Mouse (Mus musculus) ES-Bruce4 (cell line): ENCODE results near the gene Lrrc10b. TPM values are rescaled to one million over a fixed set of nuclear protein-coding genes. Genes with fewer than 3 reads are reported as not detected.
A peak's percentile ranks its signal among the peaks of the same experiment; 100 is the strongest.

Experiments
- H3K27ac ChIP-seq: 2 replicates; pipeline ENCODE4 v1.5.1; 2012; ENCODE audit warnings: low read length, inconsistent platforms; ENCODE audit not compliant: insufficient read depth
- H3K27me3 ChIP-seq: 2 replicates; pipeline ENCODE4 v1.6.1; 2012; ENCODE audit warnings: mild to moderate bottlenecking, low read length, inconsistent platforms; ENCODE audit not compliant: control insufficient read depth, poor library complexity, insufficient read depth, severe bottlenecking
- H3K36me3 ChIP-seq: 2 replicates; pipeline ENCODE4 v1.6.1; 2012; ENCODE audit warnings: inconsistent platforms, mild to moderate bottlenecking, low read length, moderate library complexity; ENCODE audit not compliant: control insufficient read depth, poor library complexity, insufficient read depth, severe bottlenecking
- H3K4me1 ChIP-seq: one replicate; pipeline ENCODE4 v1.8.1; 2011; ENCODE audit warnings: low read length; ENCODE audit not compliant: control insufficient read depth, insufficient read depth
- H3K4me3 ChIP-seq: 2 replicates; pipeline ENCODE4 v1.5.1; 2011; ENCODE audit warnings: low read depth, mild to moderate bottlenecking, low read length
- H3K9ac ChIP-seq: 2 replicates; pipeline ENCODE4 v1.6.1; 2012; ENCODE audit warnings: low read depth, mild to moderate bottlenecking, inconsistent platforms; ENCODE audit not compliant: poor library complexity, severe bottlenecking
- H3K9me3 ChIP-seq: replicated peaks from 2 replicates; pipeline ENCODE4 v1.6.1; 2012; ENCODE audit warnings: mild to moderate bottlenecking, low read length, inconsistent platforms; ENCODE audit not compliant: control insufficient read depth, poor library complexity, insufficient read depth, severe bottlenecking
- CTCF ChIP-seq: IDR thresholded peaks from one replicate; pipeline ENCODE4 v1.8.1; 2011; ENCODE audit warnings: low read depth, low read length
- EP300 ChIP-seq: IDR thresholded peaks from 2 replicates; pipeline ENCODE4 v1.6.1; 2011; ENCODE audit warnings: low read depth, low read length; ENCODE audit not compliant: insufficient read depth
- POLR2A ChIP-seq: IDR thresholded peaks from one replicate; pipeline ENCODE4 v1.8.1; 2011; ENCODE audit warnings: low read length; ENCODE audit not compliant: insufficient read depth
- polyA plus RNA-seq: library from polyadenylated mRNA; stranded (reverse); fragments of >200 nt; gene quantifications from 2 replicates; pipeline ENCODE4 v1.2.4, GENCODE M21; 2011; ENCODE audit warnings: low read depth; ENCODE audit not compliant: missing spikeins, insufficient read depth, insufficient read length

Gene Lrrc10b
- not detected in 2 replicates for polyA plus RNA-seq

GRCm38 (mm10) chr19:10456752-10457483 lies at the start of gene Lrrc10b:
Lrrc10b (minus strand) TSS chr19:10457473.
- H3K4me3 ChIP-seq, result peak within 1 kb of the TSS; percentile 52
- H3K27me3 ChIP-seq, result peaks cover 6% of the 10 kb centered on the region
- H3K9me3 ChIP-seq, result no peaks in the 10 kb centered on the region
- H3K9ac ChIP-seq, result peak within 1 kb of the TSS; percentile 54
- no peaks in the 10 kb centered on the region for H3K36me3 ChIP-seq
- TF ChIP-seq POLR2A, result no peak
- peak; percentile 6 for TF ChIP-seq CTCF
- no peak within 1 kb of the TSS for H3K27ac ChIP-seq
- H3K4me1 ChIP-seq, result no peaks in the 10 kb centered on the region

GRCm38 (mm10) chr19:10502571-10502970 lies 45.3 kb upstream of the Lrrc10b start:
- Histone ChIP-seq H3K27ac (no peak overlapping the region), H3K36me3 (peaks cover 13% of the 10 kb centered on the region), H3K9ac (no peak overlapping the region), H3K27me3 (no peaks in the 10 kb centered on the region), H3K4me1 (peaks cover 1% of the 10 kb centered on the region), H3K9me3 (no peaks in the 10 kb centered on the region), H3K4me3 (no peak overlapping the region)
- TF ChIP-seq EP300 (no peak), POLR2A (no peak), CTCF (peak; percentile 99)

- Histone ChIP-seq H3K27ac (no peak overlapping the region), H3K9ac (no peak overlapping the region), H3K4me1 (peaks cover 1% of the 10 kb centered on the region), H3K9me3 (no peaks in the 10 kb centered on the region), H3K36me3 (peaks cover 3% of the 10 kb centered on the region; the same call in 1 of the 2 replicates), H3K4me3 (no peak overlapping the region), H3K27me3 (no peaks in the 10 kb centered on the region)
- TF ChIP-seq POLR2A (no peak), EP300 (no peak), CTCF (no peak)
Measured at GRCm38 (mm10) chr19:10500581-10500980, 43.3 kb upstream of the Lrrc10b start.

GRCm38 (mm10) chr19:10497512-10498160 lies 40.4 kb upstream of the Lrrc10b start:
- no peak overlapping the region for H3K9ac ChIP-seq
- no peak for TF ChIP-seq POLR2A
- no peak for TF ChIP-seq CTCF
- no peak for TF ChIP-seq EP300
- H3K4me1 ChIP-seq, result peaks cover 1% of the 10 kb centered on the region
- H3K9me3 ChIP-seq, result no peaks in the 10 kb centered on the region
- no peak overlapping the region for H3K4me3 ChIP-seq
- no peaks in the 10 kb centered on the region for H3K27me3 ChIP-seq
- no peak overlapping the region for H3K27ac ChIP-seq
- peaks cover 3% of the 10 kb centered on the region; the same call in 1 of the 2 replicates for H3K36me3 ChIP-seq

GRCm38 (mm10) chr19:10496976-10497375 lies 39.7 kb upstream of the Lrrc10b start:
- no peaks in the 10 kb centered on the region for H3K4me1 ChIP-seq
- H3K27me3 ChIP-seq, result no peaks in the 10 kb centered on the region

GRCm38 (mm10) chr19:10495670-10496069 lies 38.4 kb upstream of the Lrrc10b start:
- no peak overlapping the region for H3K27ac ChIP-seq
- H3K36me3 ChIP-seq, result no peaks in the 10 kb centered on the region
- no peaks in the 10 kb centered on the region for H3K9me3 ChIP-seq
- H3K4me3 ChIP-seq, result no peak overlapping the region
- no peak overlapping the region for H3K9ac ChIP-seq
- no peak for TF ChIP-seq CTCF
- TF ChIP-seq POLR2A, result no peak
- TF ChIP-seq EP300, result no peak
- no peaks in the 10 kb centered on the region for H3K27me3 ChIP-seq
- H3K4me1 ChIP-seq, result no peaks in the 10 kb centered on the region

More at GRCm38 (mm10) chr19:10496976-10497375, 39.7 kb upstream of the Lrrc10b start:
- H3K36me3 ChIP-seq, result peaks cover 3% of the 10 kb centered on the region; the same call in 1 of the 2 replicates
- no peak overlapping the region for H3K9ac ChIP-seq
- no peak for TF ChIP-seq CTCF
- no peak for TF ChIP-seq EP300
- no peak for TF ChIP-seq POLR2A
- H3K9me3 ChIP-seq, result no peaks in the 10 kb centered on the region
- no peak overlapping the region for H3K4me3 ChIP-seq
- H3K27ac ChIP-seq, result no peak overlapping the region
